Mouse (Mus musculus): ENCODE data around the gene Ovol1.
A peak's percentile ranks its signal among the peaks of the same experiment; 100 is the strongest.

Gene Ovol1

GRCm38 (mm10) chr19:5572331-5573125 lies 12.1 kb upstream of the Ovol1 start:
- peaks cover 24% of the 10 kb centered on the region for H3K36me3 ChIP-seq (ENCODE audit: insufficient read depth, low read length)
- TF ChIP-seq CTCF (conservative IDR thresholded peaks at IDR 0.05; ENCODE audit: low read length), result no peak
- no peak for TF ChIP-seq POU5F1 (IDR thresholded peaks at IDR 0.05; ENCODE audit: borderline replicate concordance, low read length)
- no peak for TF ChIP-seq NANOG (IDR thresholded peaks at IDR 0.05; ENCODE audit: borderline replicate concordance, low read length)
- no peak overlapping the region for H3K4me3 ChIP-seq (replicated peaks; ENCODE audit: low read length)
- no peaks in the 10 kb centered on the region for H3K27me3 ChIP-seq (ENCODE audit: insufficient read depth, low read length)
- H3K4me1 ChIP-seq (replicated peaks; ENCODE audit: low read depth, low read length), result peaks cover 49% of the 10 kb centered on the region
- H3K9me3 ChIP-seq (ENCODE audit: low read length), result no peaks in the 10 kb centered on the region

GRCm38 (mm10) chr19:5571831-5572230 lies 11.4 kb upstream of the Ovol1 start:
- H3K4me1 ChIP-seq (replicated peaks; ENCODE audit: low read depth, low read length), result peaks cover 53% of the 10 kb centered on the region
- no peak overlapping the region for H3K4me3 ChIP-seq (replicated peaks; ENCODE audit: low read length)
- TF ChIP-seq CTCF (conservative IDR thresholded peaks at IDR 0.05; ENCODE audit: low read length), result no peak
- no peak for TF ChIP-seq NANOG (IDR thresholded peaks at IDR 0.05; ENCODE audit: borderline replicate concordance, low read length)
- TF ChIP-seq POU5F1 (IDR thresholded peaks at IDR 0.05; ENCODE audit: borderline replicate concordance, low read length), result no peak
- H3K9me3 ChIP-seq (ENCODE audit: low read length), result no peaks in the 10 kb centered on the region
- H3K27me3 ChIP-seq (ENCODE audit: insufficient read depth, low read length), result peaks cover 2% of the 10 kb centered on the region
- H3K36me3 ChIP-seq (ENCODE audit: insufficient read depth, low read length), result peaks cover 24% of the 10 kb centered on the region

- Histone ChIP-seq H3K27me3 (ENCODE audit: insufficient read depth, low read length) (peaks cover 15% of the 10 kb centered on the region), H3K9me3 (ENCODE audit: low read length) (no peaks in the 10 kb centered on the region), H3K36me3 (ENCODE audit: insufficient read depth, low read length) (peaks cover 24% of the 10 kb centered on the region), H3K4me3 (replicated peaks; ENCODE audit: low read length) (peak overlapping the region; percentile 91), H3K4me1 (replicated peaks; ENCODE audit: low read depth, low read length) (peaks cover 63% of the 10 kb centered on the region)
- no peak for TF ChIP-seq CTCF (conservative IDR thresholded peaks at IDR 0.05; ENCODE audit: low read length)
Observed at GRCm38 (mm10) chr19:5570353-5571246, 10.2 kb upstream of the Ovol1 start.

GRCm38 (mm10) chr19:5569521-5569920 lies 9.1 kb upstream of the Ovol1 start:
- no peaks in the 10 kb centered on the region for H3K9me3 ChIP-seq (ENCODE audit: low read length)
- H3K4me1 ChIP-seq (replicated peaks; ENCODE audit: low read depth, low read length), result peaks cover 63% of the 10 kb centered on the region
- H3K27me3 ChIP-seq (ENCODE audit: insufficient read depth, low read length), result peaks cover 25% of the 10 kb centered on the region
- TF ChIP-seq CTCF (conservative IDR thresholded peaks at IDR 0.05; ENCODE audit: low read length), result no peak
- peak overlapping the region; percentile 91 for H3K4me3 ChIP-seq (replicated peaks; ENCODE audit: low read length)
- peaks cover 24% of the 10 kb centered on the region for H3K36me3 ChIP-seq (ENCODE audit: insufficient read depth, low read length)

GRCm38 (mm10) chr19:5568470-5569140 lies 8.2 kb upstream of the Ovol1 start:
- Histone ChIP-seq H3K27me3 (ENCODE audit: insufficient read depth, low read length) (peaks cover 35% of the 10 kb centered on the region), H3K4me3 (replicated peaks; ENCODE audit: low read length) (peak overlapping the region; percentile 91), H3K9me3 (ENCODE audit: low read length) (no peaks in the 10 kb centered on the region), H3K4me1 (replicated peaks; ENCODE audit: low read depth, low read length) (peaks cover 63% of the 10 kb centered on the region), H3K36me3 (ENCODE audit: insufficient read depth, low read length) (peaks cover 24% of the 10 kb centered on the region)
- TF ChIP-seq POU5F1 (IDR thresholded peaks at IDR 0.05; ENCODE audit: borderline replicate concordance, low read length) (no peak), CTCF (conservative IDR thresholded peaks at IDR 0.05; ENCODE audit: low read length) (peak; percentile 74), NANOG (IDR thresholded peaks at IDR 0.05; ENCODE audit: borderline replicate concordance, low read length) (no peak)

GRCm38 (mm10) chr19:5567534-5568469 lies 7.4 kb upstream of the Ovol1 start, which contains the start of gene Ap5b1:
Ap5b1 (plus strand) TSS chr19:5568025.
- H3K4me3 ChIP-seq (replicated peaks; ENCODE audit: low read length), result peak within 1 kb of the TSS; percentile 91
- peak; percentile 75 for TF ChIP-seq CTCF (conservative IDR thresholded peaks at IDR 0.05; ENCODE audit: low read length)
- TF ChIP-seq POU5F1 (IDR thresholded peaks at IDR 0.05; ENCODE audit: borderline replicate concordance, low read length), result no peak
- peaks cover 43% of the 10 kb centered on the region for H3K27me3 ChIP-seq (ENCODE audit: insufficient read depth, low read length)
- H3K4me1 ChIP-seq (replicated peaks; ENCODE audit: low read depth, low read length), result peaks cover 58% of the 10 kb centered on the region
- H3K36me3 ChIP-seq (ENCODE audit: insufficient read depth, low read length), result peaks cover 24% of the 10 kb centered on the region
- no peaks in the 10 kb centered on the region for H3K9me3 ChIP-seq (ENCODE audit: low read length)

GRCm38 (mm10) chr19:5567180-5567533 lies 6.7 kb upstream of the Ovol1 start:
- TF ChIP-seq NANOG (IDR thresholded peaks at IDR 0.05; ENCODE audit: borderline replicate concordance, low read length) (no peak), CTCF (conservative IDR thresholded peaks at IDR 0.05; ENCODE audit: low read length) (no peak; the same call in 1 of the 2 replicates), POU5F1 (IDR thresholded peaks at IDR 0.05; ENCODE audit: borderline replicate concordance, low read length) (no peak)
- Histone ChIP-seq H3K36me3 (ENCODE audit: insufficient read depth, low read length) (peaks cover 24% of the 10 kb centered on the region), H3K9me3 (ENCODE audit: low read length) (no peaks in the 10 kb centered on the region), H3K4me1 (replicated peaks; ENCODE audit: low read depth, low read length) (peaks cover 51% of the 10 kb centered on the region), H3K4me3 (replicated peaks; ENCODE audit: low read length) (peak overlapping the region; percentile 91), H3K27me3 (ENCODE audit: insufficient read depth, low read length) (peaks cover 49% of the 10 kb centered on the region)

Measured in E14TG2a.4 (cell line).